Mouse (Mus musculus) kidney, postnatal 0 days (tissue): ENCODE results near the gene Cog3. TPM values are rescaled to one million over a fixed set of nuclear protein-coding genes. Genes with fewer than 3 reads are reported as not detected.
A peak's percentile ranks its signal among the peaks of the same experiment; 100 is the strongest.

ENCODE experiments used
- ATAC-seq: fragments of 200-750 bp; cut with Nextera tagmentation; replicated peaks from 2 replicates; pipeline ENCODE4 v1.8.0; 2017; ENCODE audit warnings: low read depth, moderate number of reproducible peaks, moderate TSS enrichment, moderate library complexity; ENCODE audit not compliant: low FRiP score
- DNase-seq: peaks from one replicate; pipeline ENCODE4 v3.0.0-alpha.2; 2016; ENCODE audit warnings: low spot score
- H3K27ac ChIP-seq: fragments of 300-500 bp; sonication (generic); 2 replicates; pipeline ENCODE4 v1.5.1; 2014; ENCODE audit warnings: mild to moderate bottlenecking
- H3K27me3 ChIP-seq: fragments of 300-500 bp; sonication (generic); 2 replicates; pipeline ENCODE4 v1.6.1; 2014; ENCODE audit warnings: low read length, mixed read lengths; ENCODE audit not compliant: insufficient read depth
- H3K36me3 ChIP-seq: fragments of 300-500 bp; sonication (generic); 2 replicates; pipeline ENCODE4 v1.6.1; 2014; ENCODE audit warnings: low read length, mixed read lengths; ENCODE audit not compliant: insufficient read depth
- H3K4me1 ChIP-seq: fragments of 300-500 bp; sonication (generic); replicated peaks from 2 replicates; pipeline ENCODE4 v1.6.1; 2014; ENCODE audit warnings: antibody characterized with exemption, low read length, mixed read lengths; ENCODE audit not compliant: insufficient read depth
- H3K4me2 ChIP-seq: fragments of 300-500 bp; sonication (generic); 2 replicates; pipeline ENCODE4 v1.6.1; 2014; ENCODE audit warnings: mild to moderate bottlenecking, low read length, moderate library complexity, mixed read lengths
- H3K4me3 ChIP-seq: fragments of 300-500 bp; sonication (generic); replicated peaks from 2 replicates; pipeline ENCODE4 v1.5.1; 2014; ENCODE audit warnings: low read depth, low read length
- H3K9ac ChIP-seq: fragments of 300-500 bp; sonication (generic); 2 replicates; pipeline ENCODE4 v1.6.1; 2014; ENCODE audit warnings: low read depth, low read length
- H3K9me3 ChIP-seq: fragments of 300-500 bp; sonication (generic); replicated peaks from 2 replicates; pipeline ENCODE4 v1.6.1; 2016; ENCODE audit warnings: low read length, inconsistent platforms, mixed read lengths
- CTCF ChIP-seq: IDR thresholded peaks from 2 replicates; pipeline ENCODE4 v1.5.1; 2016; ENCODE audit warnings: antibody characterized with exemption, low read depth, mild to moderate bottlenecking, moderate library complexity
- WGBS: fragments of 180-500 bp; shearing (Covaris S2); extraction: QIAGEN DNeasy Blood & Tissue Kit; methylation state at CpG from one replicate; pipeline ENCODE4 v1.1.7; 2014; 5-methylcytosine and 5-hydroxymethylcytosine counted together
- polyA plus RNA-seq: library from polyadenylated mRNA; unstranded; fragments of >200 nt; fragmentation: Nextera tagmentation; extraction: Ambion mirVana; gene quantifications from 2 replicates; pipeline ENCODE4 v1.2.1, GENCODE M21; 2015

Cog3 gene
- polyA plus RNA-seq, 1 experiment from 2014 or later, result 16.3 TPM

DNA sequence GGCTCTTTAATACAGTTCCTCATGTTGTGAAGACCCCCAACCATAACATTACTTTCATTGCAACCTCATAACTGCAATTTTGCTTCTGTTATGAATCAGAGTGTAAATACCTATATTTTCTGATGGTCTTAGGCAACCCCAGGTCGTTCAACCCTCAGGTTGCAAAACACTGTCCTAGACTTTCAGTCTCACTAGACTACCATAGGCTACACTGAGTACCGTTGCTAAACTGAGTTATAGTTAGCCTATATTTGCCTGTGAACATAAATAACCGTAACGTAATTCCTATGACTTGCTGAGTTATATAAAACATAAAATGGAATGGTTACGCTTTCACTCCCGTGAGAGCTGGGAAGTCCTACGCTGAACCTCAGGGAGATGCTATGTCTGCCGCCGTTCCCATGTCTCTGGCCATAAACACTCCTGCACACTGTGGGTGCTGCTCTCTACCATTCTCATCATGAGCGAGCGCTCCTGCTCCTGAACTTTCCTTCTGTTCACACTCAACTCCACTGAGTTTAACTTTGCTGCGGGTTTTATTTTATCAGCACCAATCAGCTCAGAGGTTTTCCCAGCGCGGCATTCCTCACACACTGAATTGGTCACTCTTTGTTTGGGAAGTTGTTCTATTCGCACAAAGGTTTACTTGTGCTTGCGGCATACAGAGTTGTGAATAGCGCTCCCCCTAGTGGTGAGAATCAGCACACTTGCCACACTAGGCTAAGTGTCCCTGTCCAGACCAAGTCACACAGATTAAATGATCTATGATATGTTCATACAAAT lies 13.4 kb upstream of the Cog3 start:
- Histone ChIP-seq H3K36me3 (peaks cover 4% of the 10 kb centered on the region; the same call in 1 of the 2 replicates), H3K4me2 (peak overlapping the region; percentile 30; the same call in 1 of the 2 replicates), H3K9me3 (no peaks in the 10 kb centered on the region), H3K9ac (no peak overlapping the region), H3K4me3 (no peak overlapping the region), H3K27ac (no peak overlapping the region), H3K4me1 (no peaks in the 10 kb centered on the region), H3K27me3 (no peaks in the 10 kb centered on the region)
- 48% methylated on average over 17 of the region's 17 CpGs for WGBS
- ATAC-seq, result peak; percentile 68
- peak; percentile 91 for DNase-seq
- TF ChIP-seq CTCF, result peak; percentile 93

- H3K36me3 ChIP-seq, result peaks cover 4% of the 10 kb centered on the region; the same call in 1 of the 2 replicates
- no peaks in the 10 kb centered on the region for H3K9me3 ChIP-seq
- WGBS, result 60% methylated on average over 10 of the region's 10 CpGs
- no peak overlapping the region for H3K27ac ChIP-seq
- H3K4me2 ChIP-seq, result no peak overlapping the region
- no peaks in the 10 kb centered on the region for H3K27me3 ChIP-seq
- no peak for ATAC-seq
- DNase-seq, result peak; percentile 77
- no peak overlapping the region for H3K4me3 ChIP-seq
- no peaks in the 10 kb centered on the region for H3K4me1 ChIP-seq
- TF ChIP-seq CTCF, result peak; percentile 79
- no peak overlapping the region for H3K9ac ChIP-seq
These were observed 6.9 kb upstream of the Cog3 start for GRCm38 (mm10) chr14:75761028-75761805.

- no peak overlapping the region for H3K4me2 ChIP-seq
- H3K27me3 ChIP-seq, result no peaks in the 10 kb centered on the region
- no peak for TF ChIP-seq CTCF
- 0 out of 2 replicates have a peak, but pooled peaks cover 4% of the 10 kb centered on the region for H3K36me3 ChIP-seq
- H3K4me3 ChIP-seq, result no peak overlapping the region
- H3K9ac ChIP-seq, result no peak overlapping the region
- DNase-seq, result no peak
- peaks cover 1% of the 10 kb centered on the region; the same call in 1 of the 2 replicates for H3K4me1 ChIP-seq
- H3K9me3 ChIP-seq, result no peaks in the 10 kb centered on the region
- no peak overlapping the region for H3K27ac ChIP-seq
- WGBS, result 79% methylated on average over 7 of the region's 7 CpGs
- ATAC-seq, result no peak
These were observed 4.1 kb upstream of the Cog3 start for GRCm38 (mm10) chr14:75758401-75758800.

DNA sequence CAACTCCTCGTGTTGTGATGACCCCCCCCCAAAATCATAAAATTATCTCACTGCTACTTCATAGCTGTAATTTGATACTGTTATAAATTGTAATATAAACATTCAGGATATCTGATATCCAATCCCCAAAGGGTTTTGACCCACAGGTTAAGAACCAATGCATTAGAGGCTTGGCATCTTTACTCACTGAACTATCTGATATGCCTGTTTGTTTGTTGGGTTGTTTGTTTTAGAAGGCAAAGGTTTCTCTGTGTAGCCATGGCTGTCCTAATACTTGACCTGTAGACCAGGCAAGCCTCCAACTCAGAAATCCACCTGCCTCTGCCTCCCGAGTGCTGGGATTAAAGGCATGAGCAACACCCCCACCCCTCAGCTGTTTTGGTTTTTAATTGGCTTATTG lies 3.5 kb upstream of the Cog3 start:
- TF ChIP-seq CTCF, result no peak
- Histone ChIP-seq H3K9ac (no peak overlapping the region), H3K4me3 (no peak overlapping the region), H3K27me3 (no peaks in the 10 kb centered on the region), H3K36me3 (0 out of 2 replicates have a peak, but pooled peaks cover under 1% of the 10 kb centered on the region), H3K9me3 (no peaks in the 10 kb centered on the region), H3K4me2 (no peak overlapping the region), H3K4me1 (peaks cover 6% of the 10 kb centered on the region; the same call in 1 of the 2 replicates), H3K27ac (no peak overlapping the region)
- 56% methylated on average over 2 of the region's 2 CpGs for whole genome bisulfite sequencing
- DNase-seq (no peak), ATAC-seq (no peak)

DNA sequence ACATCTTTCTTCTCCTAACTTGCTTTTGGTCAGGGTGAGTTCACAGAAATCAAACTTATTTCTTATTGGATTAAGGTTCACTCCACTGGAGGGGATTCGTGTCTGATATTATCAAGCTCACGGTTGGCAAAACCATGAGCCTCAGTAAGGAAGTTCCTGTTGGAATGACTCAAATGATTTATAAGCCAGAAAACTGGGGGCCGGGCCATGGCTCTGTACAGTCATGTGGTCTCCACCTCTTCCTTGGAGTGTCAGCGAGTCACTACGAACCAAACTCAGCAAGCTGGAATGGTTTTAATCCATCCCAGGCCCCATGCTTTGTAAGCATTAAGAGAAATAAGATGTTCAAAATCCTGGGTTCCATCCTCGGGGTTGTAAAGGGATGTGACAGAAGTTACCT lies 2.7 kb upstream of the Cog3 start:
- no peak overlapping the region for H3K9ac ChIP-seq
- no peak overlapping the region for H3K4me3 ChIP-seq
- peaks cover 14% of the 10 kb centered on the region for H3K4me1 ChIP-seq
- no peak for TF ChIP-seq CTCF
- DNase-seq, result no peak
- H3K27me3 ChIP-seq, result no peaks in the 10 kb centered on the region
- WGBS, result 67% methylated on average over 6 of the region's 6 CpGs
- H3K9me3 ChIP-seq, result no peaks in the 10 kb centered on the region
- no peak overlapping the region for H3K27ac ChIP-seq
- no peak for ATAC-seq
- H3K4me2 ChIP-seq, result no peak overlapping the region
- H3K36me3 ChIP-seq, result no peaks in the 10 kb centered on the region

GRCm38 (mm10) chr14:75753206-75753605 lies 1.1 kb downstream of the Cog3 start:
- peak overlapping the region; percentile 90 for H3K4me2 ChIP-seq
- no peak overlapping the region for H3K27ac ChIP-seq
- peaks cover 18% of the 10 kb centered on the region for H3K4me1 ChIP-seq
- DNase-seq (no peak), ATAC-seq (no peak)
- peak overlapping the region; percentile 84 for H3K9ac ChIP-seq
- H3K4me3 ChIP-seq, result peak overlapping the region; percentile 96
- H3K36me3 ChIP-seq, result no peaks in the 10 kb centered on the region
- TF ChIP-seq CTCF, result no peak
- WGBS, result 26% methylated on average over 8 of the region's 8 CpGs
- no peaks in the 10 kb centered on the region for H3K9me3 ChIP-seq
- no peaks in the 10 kb centered on the region for H3K27me3 ChIP-seq
